Mouse (Mus musculus) left cerebral cortex, postnatal 10 days (tissue): Measurements from ENCODE around the gene Dach1. TPM values are rescaled to one million over a fixed set of nuclear protein-coding genes. Genes with fewer than 3 reads are reported as not detected.

Experiments used
- DNase-seq, 2 experiments: peaks; one replicate each; pipeline ENCODE4 v3.0.0; 2021 to 2022; ENCODE audit warnings: low spot score in 2 of 2, mixed read lengths in 1 of 2; ENCODE audit errors: extremely low spot score in 1 of 2
- intact Hi-C: fragments of 180-260 bp; cut with DNase I; formaldehyde crosslinking; loops from one replicate; pipeline ENCODE4 v1.15.1; 2025
- total RNA-seq, 2 experiments: library from RNA; stranded (reverse); gene quantifications; 2 replicates each; pipeline ENCODE4 v1.2.3; 2021

Dach1 gene
- total RNA-seq, 2 experiments from 2014 or later, result 5.7 to 8.3 TPM

DNA sequence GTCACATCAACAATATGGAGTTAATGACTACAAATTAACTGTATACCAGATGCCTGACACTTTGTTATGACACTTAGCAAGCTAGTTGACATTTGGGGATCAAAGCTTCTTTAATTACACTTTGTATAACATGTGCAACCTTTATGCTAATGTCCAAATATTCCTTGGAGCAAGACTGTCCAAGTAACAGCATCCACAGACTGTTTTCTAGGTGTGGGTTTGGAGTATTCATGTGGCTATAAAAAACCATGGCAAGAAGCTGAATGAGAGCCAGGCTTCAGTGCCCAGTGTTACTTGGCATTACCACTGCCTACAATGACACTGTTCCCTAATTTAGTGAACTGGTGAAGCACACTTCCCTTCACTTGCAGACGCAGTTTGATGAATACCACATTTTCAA is 46.5 kb downstream of the Dach1 start:
- intact Hi-C loops, result no loop called here
- no peak for DNase-seq

DNA sequence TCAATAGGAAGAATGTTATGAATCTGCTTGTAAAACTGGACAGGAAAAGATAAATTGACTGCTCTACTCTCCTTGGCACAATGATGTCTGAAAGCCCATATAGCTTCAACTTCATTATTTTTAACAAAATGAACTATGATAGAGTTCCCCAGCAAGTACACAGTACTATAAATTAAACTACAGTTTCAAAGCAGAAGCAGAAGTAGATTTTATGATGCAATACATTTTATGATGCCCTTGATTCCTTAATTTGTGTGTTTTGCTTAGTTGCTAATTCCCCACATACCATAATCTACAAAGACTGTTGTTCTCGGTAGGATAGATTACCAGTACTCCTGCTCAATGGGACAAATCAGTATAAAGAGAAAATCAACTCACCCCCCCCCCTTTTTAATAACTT is 52.9 kb downstream of the Dach1 start:
- no peak for DNase-seq
- intact Hi-C loops, result no loop called here

DNA sequence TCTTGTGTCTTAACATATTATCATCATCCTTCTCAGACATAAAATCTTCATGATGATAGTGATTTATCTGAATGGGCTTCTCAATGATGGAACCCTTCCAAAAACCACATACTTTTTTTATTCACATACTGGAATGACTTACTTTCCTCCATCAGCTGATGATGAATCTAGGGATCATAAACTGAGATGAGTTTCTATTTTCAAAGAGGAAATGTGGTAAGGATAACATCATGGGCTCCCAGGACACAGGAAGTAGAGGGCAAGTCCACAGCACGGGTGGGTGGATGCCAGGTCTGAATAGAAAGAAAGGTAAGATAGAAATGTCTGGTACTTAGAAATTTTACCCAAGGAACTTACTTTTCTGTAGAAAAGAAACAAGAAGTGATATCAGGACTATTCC is 56.5 kb downstream of the Dach1 start:
- intact Hi-C loops, result no loop called here
- no peak for DNase-seq

DNA sequence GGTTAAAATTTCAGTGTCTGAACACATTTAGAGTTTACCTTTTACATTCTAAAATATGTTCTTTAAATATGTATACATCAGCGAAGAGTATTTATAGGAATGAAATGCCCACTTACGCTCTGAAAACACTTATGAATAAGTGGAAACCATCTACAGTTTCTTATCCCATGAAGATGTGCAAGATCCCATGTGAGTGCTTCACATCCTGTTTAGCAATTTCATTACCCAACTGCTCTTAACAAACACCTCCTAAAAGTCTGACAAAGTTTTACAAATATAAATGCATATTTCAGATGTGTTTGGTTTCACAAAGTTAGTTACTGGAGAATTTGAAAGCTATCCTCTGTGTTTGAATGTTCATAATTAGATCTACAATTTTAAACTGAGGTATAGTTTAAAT is 59.6 kb downstream of the Dach1 start:
- no peak for DNase-seq
- intact Hi-C loops, result no loop called here

DNA sequence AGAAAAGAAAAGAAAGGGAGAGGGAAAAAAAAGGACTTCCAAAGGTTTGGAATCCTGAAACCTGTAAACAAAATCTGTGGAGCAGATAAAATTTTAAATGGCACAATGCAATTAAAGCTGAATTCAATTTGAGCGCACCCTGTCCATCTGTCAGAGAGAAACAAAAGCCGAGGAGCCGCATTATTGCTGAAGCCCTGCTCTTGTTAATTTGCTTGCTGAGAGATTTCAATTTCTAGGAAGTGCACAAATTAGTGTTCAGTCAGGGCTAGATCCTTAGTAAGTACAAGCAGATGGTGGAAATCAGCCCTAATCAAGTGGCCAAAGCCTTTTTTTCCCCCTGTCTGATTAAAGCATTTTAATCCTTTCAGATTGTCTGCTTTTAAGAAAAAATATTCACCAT is 60.8 kb downstream of the Dach1 start:
- intact Hi-C loops, result no loop called here
- no peak for DNase-seq

DNA sequence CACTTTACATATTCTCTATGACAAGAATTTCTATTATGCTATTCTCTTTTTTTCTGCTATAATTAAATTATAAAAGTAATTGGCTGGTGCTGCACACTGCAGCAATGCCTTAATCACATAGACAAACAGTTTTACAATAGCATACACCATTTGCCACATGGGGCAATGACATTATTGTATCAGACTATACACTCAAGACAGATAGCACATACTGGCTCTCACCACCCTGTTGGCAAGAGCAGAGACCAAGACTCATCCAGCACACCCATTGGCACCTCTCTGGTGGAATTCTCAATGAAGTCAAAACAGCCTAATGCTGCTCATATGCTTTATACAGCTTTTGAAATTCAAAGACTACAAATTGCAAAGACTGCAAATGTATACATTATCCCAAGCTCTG is 63.4 kb downstream of the Dach1 start:
- no peak for DNase-seq
- intact Hi-C loops, result no loop called here

DNA sequence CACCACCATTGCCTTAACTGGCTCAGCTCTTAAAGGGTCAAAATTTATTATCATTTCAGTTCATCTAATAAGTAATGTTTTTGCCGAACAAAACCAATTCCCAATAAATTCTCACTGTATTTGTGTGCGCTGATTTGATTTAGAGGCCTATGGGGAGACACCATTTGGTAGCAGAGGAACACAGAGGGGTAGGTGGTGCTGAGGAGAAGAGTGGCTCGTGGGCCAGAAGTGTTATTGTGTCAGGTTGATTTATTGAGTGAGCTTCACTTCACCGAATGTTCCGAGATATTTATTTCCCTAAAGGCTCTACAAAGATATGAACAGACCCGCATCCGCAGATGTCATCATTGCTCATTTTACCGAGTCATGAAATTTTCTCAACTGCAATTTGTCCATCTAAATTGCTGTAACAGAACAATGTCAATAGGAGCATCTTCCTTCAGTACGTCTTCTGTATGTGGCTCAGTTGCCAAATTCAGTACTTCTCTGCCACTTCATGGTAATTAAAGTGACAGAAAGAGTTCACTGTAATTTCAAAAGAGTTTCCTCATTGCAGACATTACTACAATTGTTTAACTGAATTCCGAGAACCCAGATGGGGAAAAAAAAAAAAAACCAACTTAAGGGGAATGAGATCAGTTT is 65.1 kb downstream of the Dach1 start:
- no peak for DNase-seq
- intact Hi-C loops, result no loop called here

DNA sequence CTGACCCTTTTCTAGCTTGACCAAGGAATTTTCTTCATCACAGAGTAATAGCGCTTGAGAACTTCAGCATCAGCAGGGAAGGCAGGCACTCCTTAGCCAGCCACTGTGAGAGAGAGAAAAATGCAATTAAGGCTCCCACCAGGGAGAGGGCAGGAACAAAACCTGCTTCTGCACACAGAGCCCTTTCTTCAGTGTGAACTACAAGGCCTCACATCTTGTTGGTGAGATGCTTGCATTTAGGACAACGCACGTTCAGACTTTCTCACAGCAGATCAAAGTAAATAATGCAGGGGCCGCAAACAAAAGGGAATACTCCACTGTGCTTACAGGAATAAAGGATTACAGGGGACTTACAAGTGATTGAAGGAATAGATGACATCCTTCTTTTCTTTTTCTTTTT is 74.3 kb downstream of the Dach1 start:
- intact Hi-C loops, result no loop called here

DNA sequence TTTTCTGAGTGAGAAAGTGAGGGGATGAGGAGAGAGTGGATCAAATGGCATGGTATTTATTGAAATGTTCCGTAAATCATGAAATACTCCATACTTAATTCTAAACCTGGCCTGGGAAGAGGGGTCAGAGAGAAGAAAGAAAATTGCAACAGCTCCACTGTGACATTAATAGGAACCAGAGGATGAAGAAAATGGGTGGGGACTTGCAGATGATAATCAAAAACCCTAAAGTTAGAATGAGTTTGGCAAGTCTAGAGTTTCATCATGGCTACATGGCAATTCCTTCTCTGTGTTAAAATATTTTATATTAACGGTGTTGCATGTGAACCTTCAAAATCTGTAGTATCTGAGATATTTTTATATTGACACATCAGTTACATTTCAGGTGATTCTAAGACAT is 80.3 kb downstream of the Dach1 start:
- intact Hi-C loops, result no loop called here

More for the DNA sequence above, 74.3 kb downstream of the Dach1 start:
- DNase-seq, result no peak

DNA sequence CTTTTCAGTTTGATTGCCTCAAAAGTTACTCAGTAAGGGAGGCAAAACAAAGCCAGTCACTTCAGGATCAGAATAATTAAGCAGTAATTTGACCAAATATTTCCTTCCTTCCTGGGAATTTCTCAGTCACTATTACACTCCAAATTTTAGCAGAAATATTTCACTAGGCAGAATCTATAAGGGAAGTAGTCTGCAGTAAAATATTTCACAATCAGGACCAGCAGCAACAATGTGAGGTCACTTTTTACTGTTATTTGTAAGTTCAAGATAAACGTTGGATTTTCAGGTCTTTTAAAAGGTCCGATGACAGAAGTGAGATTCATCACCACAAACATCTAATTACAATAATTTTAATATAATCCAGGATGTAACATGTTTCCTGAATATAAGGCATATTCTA is 82.2 kb downstream of the Dach1 start:
- intact Hi-C loops, result no loop called here
- no peak for DNase-seq

More for the DNA sequence above, 80.3 kb downstream of the Dach1 start:
- DNase-seq, result no peak

DNA sequence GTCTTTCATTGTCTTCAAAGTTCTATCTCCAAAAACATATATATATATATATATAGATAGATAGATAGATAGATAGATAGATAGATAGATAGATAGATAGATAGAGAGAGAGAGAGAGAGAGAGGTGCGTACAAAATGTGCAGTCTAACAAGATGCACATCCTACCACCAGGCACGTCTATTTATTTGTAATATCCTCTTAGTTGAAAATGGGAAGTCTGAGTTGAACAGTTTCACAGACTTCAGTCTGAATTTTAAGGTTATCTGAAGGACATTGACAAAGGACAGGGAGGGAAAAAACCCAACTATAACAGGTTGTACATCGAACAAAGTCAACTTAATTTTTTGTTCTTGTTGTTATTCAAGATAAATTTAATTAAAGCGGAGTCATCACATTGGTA is 82.8 kb downstream of the Dach1 start:
- intact Hi-C loops, result no loop called here
- DNase-seq, result no peak

DNA sequence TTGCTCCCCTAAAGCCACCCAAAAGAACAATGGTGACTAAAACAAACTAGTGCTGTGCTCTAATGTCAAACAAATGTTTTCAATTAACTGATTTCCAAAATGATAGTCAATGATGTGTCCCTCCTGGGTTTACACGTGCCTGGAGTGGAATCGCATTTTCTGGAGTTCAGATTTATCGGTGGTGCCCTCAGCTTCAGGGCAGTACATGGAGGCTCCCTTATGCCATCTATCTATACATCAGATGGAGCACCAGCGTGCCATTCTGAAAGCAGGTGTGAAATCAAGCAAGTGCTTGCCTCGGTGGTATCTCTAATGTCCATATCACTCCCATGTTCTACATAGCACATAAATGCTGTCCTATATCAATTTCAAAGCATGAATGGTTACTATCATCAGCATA is 84.4 kb downstream of the Dach1 start:
- intact Hi-C loops, result no loop called here
- DNase-seq, result no peak

DNA sequence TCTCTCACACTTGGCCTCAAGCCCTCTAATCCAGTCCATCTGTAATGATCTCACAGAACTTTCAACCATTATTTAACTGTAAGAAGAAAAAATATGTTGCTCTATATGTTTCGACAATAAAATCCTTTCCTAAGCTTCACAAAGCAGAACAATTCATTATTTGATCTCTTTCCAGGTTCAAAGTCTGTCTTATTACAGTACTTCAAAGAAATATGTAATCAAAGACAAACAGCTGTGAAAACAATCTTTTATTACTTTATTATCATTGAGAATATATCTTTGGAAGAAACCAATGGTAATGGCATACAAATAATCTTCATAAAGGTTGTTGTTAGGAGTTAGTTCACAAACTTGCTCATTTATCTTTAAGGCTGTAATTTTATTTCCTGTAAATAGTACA is 84.8 kb downstream of the Dach1 start:
- intact Hi-C loops, result no loop called here
- DNase-seq, result no peak

DNA sequence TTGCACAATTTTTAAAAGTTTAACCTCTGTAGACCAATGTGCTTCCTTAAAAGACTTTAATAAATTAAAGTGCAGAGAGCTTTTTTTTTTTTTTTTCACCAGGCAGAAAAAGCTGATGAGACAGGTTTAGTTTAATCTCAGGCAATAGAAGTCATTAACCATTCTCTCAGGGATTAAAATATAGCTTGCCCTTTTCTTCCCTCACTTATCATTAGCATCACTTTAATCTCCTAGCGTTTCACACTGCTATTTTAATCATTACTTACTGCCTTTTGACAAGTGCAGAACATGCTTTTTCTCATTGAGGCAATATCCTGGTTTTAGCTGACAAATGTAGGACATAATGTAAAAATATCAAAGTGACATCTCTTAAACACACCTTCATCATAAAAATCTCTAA is 86.1 kb downstream of the Dach1 start:
- no peak for DNase-seq
- intact Hi-C loops, result no loop called here

DNA sequence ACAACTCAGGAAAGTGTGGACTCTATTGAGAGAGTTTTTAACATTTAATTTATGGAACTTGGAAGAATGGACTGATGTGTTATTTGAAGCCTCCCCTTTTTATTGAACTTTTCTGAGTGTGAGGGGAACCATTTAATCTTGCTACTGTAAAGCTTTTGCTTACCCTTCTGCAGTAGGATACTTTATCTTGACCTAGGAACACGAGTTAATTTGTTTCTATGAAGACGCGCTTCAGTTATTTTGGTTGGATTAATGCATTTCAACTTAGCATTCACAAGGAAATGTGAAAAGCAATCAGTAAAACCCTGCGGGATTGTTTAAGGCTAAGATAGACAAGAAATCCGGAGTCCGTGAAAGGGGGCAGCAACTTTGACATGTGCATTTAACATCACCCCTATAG is 89.6 kb downstream of the Dach1 start:
- intact Hi-C loops, result no loop called here
- no peak for DNase-seq

DNA sequence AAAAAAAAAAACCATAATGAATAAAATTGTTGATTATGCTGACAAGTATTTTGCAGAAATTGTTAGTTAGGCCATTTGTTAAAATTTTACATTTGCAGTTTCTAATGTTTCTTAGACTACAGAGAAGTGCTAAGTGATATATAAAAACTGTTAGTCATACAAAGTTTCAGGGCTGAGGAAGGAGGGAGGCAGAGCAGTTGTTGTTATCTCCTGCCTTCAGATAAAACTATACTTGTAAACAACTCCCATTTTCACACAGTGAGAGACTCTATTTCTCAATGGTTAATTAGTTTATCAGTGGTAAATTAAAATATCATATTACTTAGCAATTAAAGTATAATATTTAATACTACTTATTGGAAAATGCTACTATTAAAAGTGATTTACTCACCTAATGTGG is 91.6 kb downstream of the Dach1 start:
- intact Hi-C loops, result no loop called here
- DNase-seq, result no peak

DNA sequence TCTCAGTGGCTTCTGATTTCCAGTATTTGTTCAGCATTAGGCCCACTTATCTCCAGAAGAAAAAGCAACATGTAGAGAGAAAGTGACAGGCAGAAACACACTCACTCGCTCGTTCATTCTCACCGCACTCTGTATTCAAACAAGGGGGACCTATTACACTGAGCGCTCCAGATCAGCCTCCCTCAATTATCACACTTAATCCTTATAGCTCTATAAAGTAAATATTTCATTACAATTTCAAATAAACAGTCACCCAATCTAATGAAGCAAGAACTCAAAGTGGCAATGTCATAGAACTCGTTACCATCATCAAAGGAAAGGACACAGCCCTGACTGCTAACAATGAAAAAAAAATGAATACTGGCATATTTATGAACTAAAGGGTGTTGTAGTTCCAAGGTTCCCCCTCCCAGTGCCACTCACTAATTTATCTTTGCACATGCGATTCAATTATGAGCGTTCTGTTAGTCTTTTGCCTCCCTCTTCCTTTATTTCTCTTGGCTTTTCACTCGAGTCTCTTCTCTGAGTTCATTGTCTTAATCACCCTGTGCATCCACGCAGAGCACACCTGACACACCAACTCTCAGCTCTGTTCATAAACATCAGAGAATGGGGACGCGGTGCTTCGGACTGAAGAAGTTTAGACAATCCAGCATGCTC is 96.0 kb downstream of the Dach1 start:
- DNase-seq, result no peak
- intact Hi-C loops, result no loop called here

DNA sequence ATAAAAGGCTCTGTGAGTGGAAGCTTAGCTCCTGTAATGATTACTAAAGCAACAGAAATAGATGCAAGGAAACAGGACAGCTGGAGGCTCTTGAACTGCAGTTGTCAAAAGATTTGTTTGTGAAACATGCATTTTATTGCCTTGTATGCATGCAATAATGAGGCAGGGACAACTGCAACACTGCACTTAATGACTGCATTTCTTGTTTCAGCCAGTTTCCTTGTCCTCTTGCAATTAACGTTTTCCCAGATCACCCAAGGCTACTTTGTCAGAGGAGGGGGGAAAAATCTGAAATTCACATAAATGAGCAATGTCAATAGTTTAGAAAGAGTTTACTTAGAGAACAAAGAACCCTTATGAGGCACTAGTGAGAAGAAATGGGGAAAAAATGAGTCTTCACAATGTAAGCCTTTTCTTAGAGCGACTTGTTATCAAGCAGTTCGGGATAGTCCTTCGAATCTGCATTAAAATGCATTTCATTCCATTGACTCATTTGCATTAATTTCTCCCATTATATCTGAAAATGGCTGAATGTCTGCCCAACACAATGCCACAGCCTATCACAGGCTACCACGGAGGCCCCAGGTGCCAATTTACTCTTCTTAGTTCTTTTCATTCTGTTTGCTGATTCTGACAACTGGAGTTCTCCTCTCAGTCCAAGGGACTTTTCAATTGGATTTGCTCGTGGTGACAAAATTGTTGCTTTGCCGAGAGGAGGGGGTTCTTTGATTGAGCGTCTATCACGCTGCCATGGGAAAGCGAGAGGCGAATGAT is 96.7 kb downstream of the Dach1 start:
- intact Hi-C loops, result no loop called here
- no peak for DNase-seq

DNA sequence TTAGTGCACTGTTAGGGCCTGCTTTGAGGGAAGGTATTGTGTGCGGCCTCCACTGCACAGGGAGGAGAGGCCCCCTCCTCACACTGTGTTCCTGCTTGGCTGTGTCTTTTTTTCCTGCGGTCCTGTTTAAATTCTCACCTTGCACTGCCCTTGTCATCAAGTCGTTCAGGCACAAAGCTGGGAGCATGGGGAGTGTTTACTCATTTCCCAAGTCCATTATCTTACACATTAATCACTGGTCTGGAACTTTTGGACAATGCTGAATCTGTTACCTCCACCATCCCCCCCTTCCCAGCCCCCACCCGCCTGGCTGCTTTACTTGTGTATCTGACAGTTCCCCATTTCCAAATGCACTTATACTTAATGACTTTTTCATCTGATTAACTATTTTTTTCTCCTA is 97.7 kb downstream of the Dach1 start:
- no peak for DNase-seq
- intact Hi-C loops, result no loop called here

DNA sequence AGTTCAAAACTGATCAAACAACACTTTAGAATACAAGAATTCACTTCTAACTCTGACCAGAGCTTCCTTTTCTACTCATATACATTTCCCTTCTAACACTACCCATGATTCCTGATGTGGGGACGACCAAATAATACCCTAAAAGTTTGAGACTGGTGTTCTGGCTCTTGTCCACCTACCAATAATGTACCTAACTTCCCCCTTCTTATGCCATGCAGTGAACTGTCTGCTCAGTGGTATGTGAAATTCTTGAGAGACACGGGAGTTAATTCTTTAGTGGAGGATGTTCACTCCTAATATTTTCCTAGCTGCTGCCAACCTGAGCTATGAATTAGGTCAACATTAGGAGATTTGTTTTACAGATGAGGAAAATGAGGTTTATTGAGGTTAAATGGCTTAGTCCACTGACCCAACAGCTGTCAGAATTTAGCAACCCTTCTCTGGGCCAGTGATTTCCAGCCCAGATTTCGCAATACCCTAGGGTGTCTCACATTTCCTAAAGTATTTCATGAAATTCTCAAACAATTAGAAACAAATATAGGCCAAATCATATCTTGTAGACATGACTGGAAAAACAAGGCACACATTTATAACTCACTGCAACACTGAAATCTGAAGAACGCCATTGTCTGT is 102.2 kb downstream of the Dach1 start:
- intact Hi-C loops, result no loop called here
- no peak for DNase-seq
